Mouse (Mus musculus) bone marrow, adult 2 months (tissue): ENCODE data around the gene Nnat.

Source experiments
- CTCF ChIP-seq: fragments of 200-500 bp; IDR thresholded peaks from 2 replicates; pipeline ENCODE4 v1.5.1; 2011; ENCODE audit warnings: low read length, control low read depth; ENCODE audit not compliant: control insufficient read depth, insufficient read depth
- POLR2A ChIP-seq: fragments of 200-500 bp; IDR thresholded peaks from 2 replicates; pipeline ENCODE4 v1.6.1; 2011; ENCODE audit warnings: low read depth, mild to moderate bottlenecking, control low read depth, low read length, borderline replicate concordance; ENCODE audit not compliant: control insufficient read depth

- TF ChIP-seq CTCF: no peak
- TF ChIP-seq POLR2A: no peak
Observed at GRCm38 (mm10) chr2:157565898-157566259, 6.0 kb downstream of the Nnat start.
